Mouse (Mus musculus) thymus, adult 2 months (tissue): Measurements from ENCODE around the gene Atxn1.

ENCODE experiments used
- CTCF ChIP-seq: fragments of 200-500 bp; IDR thresholded peaks from 2 replicates; pipeline ENCODE4 v1.5.1; 2012; ENCODE audit warnings: mild to moderate bottlenecking, control low read depth, low read length, moderate library complexity, borderline replicate concordance; ENCODE audit not compliant: control insufficient read depth, poor library complexity, insufficient read depth; ENCODE audit errors: extremely low read depth
- POLR2A ChIP-seq: fragments of 200-500 bp; IDR thresholded peaks from 2 replicates; pipeline ENCODE4 v1.6.1; 2012; ENCODE audit warnings: mild to moderate bottlenecking, low read length, control low read depth, moderate library complexity; ENCODE audit not compliant: control insufficient read depth, poor library complexity, insufficient read depth; ENCODE audit errors: extremely low read depth

DNA sequence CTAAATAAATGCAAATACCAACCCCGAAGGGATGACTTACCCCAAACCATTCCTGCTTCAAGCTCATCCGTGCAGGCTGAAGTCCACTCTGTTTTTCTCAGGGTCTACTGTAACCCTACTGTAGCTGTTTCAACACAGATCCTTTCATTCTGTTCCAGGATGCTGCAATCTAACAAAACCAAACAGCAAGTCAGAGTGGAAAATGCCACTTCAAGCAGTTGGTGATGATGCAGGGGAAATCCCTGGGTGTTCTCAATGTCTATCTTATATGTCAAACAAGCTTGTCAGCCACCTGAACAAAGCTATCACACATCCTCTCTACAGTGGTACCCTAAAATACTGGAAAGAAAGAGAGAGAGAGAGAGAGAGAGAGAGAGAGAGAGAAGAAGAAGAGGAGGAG lies 112.5 kb downstream of the Atxn1 start:
- TF ChIP-seq CTCF (no peak), POLR2A (no peak)
